Mouse (Mus musculus) midbrain, embryonic 10.5 days (tissue): ENCODE data around the gene Ppme1. TPM values are rescaled to one million over a fixed set of nuclear protein-coding genes. Genes with fewer than 3 reads are reported as not detected.

Experiments
- DNase-seq: peaks from one replicate; pipeline ENCODE4 v3.0.0-alpha.2; 2017; ENCODE audit warnings: low spot score
- H3K27ac ChIP-seq: fragments of 300-500 bp; sonication (generic); replicated peaks from 2 replicates; pipeline ENCODE4 v1.5.1; 2016; ENCODE audit warnings: mild to moderate bottlenecking
- H3K27me3 ChIP-seq: fragments of 300-500 bp; sonication (generic); 2 replicates; pipeline ENCODE4 v1.6.1; 2016; ENCODE audit warnings: low read depth, mild to moderate bottlenecking; ENCODE audit not compliant: poor library complexity, severe bottlenecking
- H3K36me3 ChIP-seq: fragments of 300-500 bp; sonication (generic); 2 replicates; pipeline ENCODE4 v1.6.1; 2016; ENCODE audit warnings: mild to moderate bottlenecking, moderate library complexity
- H3K4me1 ChIP-seq: fragments of 300-500 bp; sonication (generic); 2 replicates; pipeline ENCODE4 v1.6.1; 2016
- H3K4me3 ChIP-seq: fragments of 300-500 bp; sonication (generic); 2 replicates; pipeline ENCODE4 v1.5.1; 2016; ENCODE audit warnings: mild to moderate bottlenecking, moderate library complexity
- H3K9me3 ChIP-seq: fragments of 300-500 bp; sonication (generic); replicated peaks from 2 replicates; pipeline ENCODE4 v1.6.1; 2016; ENCODE audit warnings: mild to moderate bottlenecking
- WGBS: fragments of 180-500 bp; shearing (Covaris S2); methylation state at CpG from one replicate; pipeline ENCODE4 v1.1.7; 2016; 5-methylcytosine and 5-hydroxymethylcytosine counted together
- polyA plus RNA-seq: library from polyadenylated mRNA; unstranded; fragments of >200 nt; fragmentation: Nextera tagmentation; extraction: Ambion mirVana; gene quantifications from 2 replicates; pipeline ENCODE4 v1.2.1, GENCODE M21; 2016

Gene Ppme1
- polyA plus RNA-seq, 1 experiment from 2014 or later, result 96.9 TPM

DNA sequence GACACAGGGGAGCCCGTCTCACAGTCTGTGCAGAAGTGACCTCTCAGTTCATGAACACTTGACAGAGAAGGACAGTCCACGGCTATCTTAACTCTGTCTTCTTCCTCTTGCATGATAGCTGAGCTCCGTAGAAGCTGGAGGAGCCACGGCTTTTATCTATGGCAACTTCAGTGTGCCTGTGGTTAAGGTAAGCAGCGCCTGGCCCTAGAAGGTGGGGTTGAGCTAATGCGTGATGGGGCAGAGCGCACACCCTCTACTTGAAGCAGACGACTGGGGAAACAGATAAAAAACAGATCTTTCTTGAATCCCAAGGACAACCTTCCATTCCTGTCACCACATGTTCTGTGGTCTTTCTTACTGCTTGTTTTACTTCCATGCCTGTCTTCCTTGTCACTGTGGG lies 55.2 kb downstream of the Ppme1 start:
- H3K27ac ChIP-seq, result no peak overlapping the region
- H3K4me1 ChIP-seq, result no peaks in the 10 kb centered on the region
- H3K9me3 ChIP-seq, result no peaks in the 10 kb centered on the region
- H3K27me3 ChIP-seq, result no peaks in the 10 kb centered on the region
- no peaks in the 10 kb centered on the region for H3K36me3 ChIP-seq
- DNase-seq, result no peak
- no peak overlapping the region for H3K4me3 ChIP-seq
- 93% methylated on average over 8 of the region's 8 CpGs for WGBS

DNA sequence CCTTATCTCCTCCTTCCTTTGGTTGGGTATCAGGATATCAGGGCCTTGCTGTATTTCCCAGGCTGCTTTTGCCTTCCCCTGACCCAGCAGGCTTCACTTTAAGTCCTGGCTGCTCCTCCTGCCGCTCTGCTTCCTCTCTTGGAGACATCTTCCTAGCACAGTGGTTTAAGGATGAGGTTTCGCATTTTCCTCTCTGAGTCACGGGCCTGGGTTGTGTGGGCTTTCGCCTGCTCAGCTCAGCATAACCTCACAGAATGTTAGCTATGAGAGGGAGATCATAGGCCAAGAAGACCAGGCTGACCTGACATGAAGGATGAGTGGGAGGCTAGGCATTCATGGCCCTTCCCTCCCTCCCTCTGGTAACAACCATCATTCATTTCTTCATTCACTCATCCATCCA lies 59.4 kb downstream of the Ppme1 start:
- Histone ChIP-seq H3K27ac (no peak overlapping the region), H3K27me3 (no peaks in the 10 kb centered on the region), H3K9me3 (no peaks in the 10 kb centered on the region), H3K36me3 (no peaks in the 10 kb centered on the region), H3K4me3 (no peak overlapping the region), H3K4me1 (peaks cover 38% of the 10 kb centered on the region)
- DNase-seq, result no peak
- WGBS, result 91% methylated on average over 4 of the region's 4 CpGs

DNA sequence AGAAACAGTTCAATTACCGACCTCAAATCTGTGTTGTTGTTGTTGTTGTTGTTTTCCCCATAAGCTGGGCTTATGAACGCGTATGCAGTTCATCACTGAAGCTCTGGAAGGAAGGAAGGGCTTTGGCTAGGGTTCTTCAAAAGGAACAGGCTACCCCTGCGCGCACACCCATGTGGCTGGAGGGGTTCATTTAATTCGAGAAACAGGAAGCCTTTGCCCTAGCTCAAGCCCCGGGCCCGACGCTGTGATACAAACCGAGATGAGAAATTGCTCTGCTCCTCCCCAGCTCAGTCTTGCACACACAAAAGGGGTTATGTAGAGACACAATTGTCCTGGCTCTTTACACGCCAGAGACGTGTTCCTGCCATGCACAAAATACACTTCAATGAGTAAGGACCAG lies 61.8 kb downstream of the Ppme1 start:
- WGBS, result 86% methylated on average over 12 of the region's 12 CpGs
- H3K27ac ChIP-seq, result peak overlapping the region; percentile 42
- no peak for DNase-seq

DNA sequence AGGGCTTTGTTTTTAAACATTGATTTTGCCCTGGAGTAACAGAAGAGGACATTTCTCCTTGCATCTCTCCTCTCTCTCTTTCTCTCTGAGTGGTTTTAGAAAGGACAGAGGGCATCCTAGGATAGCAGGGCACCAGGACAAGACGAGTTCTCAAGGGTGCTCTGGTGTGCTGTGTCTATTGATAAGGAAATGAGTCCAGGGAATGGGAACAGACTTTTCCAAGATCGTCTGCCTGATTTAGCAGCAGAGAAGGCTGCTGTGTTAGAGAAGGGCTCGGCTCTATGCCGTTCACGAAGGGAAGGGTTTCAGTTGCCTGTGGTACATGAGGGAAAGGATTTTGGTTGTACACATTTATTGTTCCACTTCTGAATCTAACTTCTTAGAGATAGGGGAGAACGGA lies 62.4 kb downstream of the Ppme1 start:
- no peaks in the 10 kb centered on the region for H3K9me3 ChIP-seq
- 58% methylated on average over 6 of the region's 6 CpGs for WGBS
- no peak overlapping the region for H3K4me3 ChIP-seq
- H3K36me3 ChIP-seq, result no peaks in the 10 kb centered on the region
- DNase-seq, result no peak
- peak overlapping the region; percentile 42 for H3K27ac ChIP-seq
- peaks cover 44% of the 10 kb centered on the region for H3K4me1 ChIP-seq
- no peaks in the 10 kb centered on the region for H3K27me3 ChIP-seq

More for the DNA sequence above, 61.8 kb downstream of the Ppme1 start:
- Histone ChIP-seq H3K27me3 (no peaks in the 10 kb centered on the region), H3K36me3 (no peaks in the 10 kb centered on the region), H3K4me1 (peaks cover 44% of the 10 kb centered on the region), H3K4me3 (no peak overlapping the region), H3K9me3 (no peaks in the 10 kb centered on the region)

DNA sequence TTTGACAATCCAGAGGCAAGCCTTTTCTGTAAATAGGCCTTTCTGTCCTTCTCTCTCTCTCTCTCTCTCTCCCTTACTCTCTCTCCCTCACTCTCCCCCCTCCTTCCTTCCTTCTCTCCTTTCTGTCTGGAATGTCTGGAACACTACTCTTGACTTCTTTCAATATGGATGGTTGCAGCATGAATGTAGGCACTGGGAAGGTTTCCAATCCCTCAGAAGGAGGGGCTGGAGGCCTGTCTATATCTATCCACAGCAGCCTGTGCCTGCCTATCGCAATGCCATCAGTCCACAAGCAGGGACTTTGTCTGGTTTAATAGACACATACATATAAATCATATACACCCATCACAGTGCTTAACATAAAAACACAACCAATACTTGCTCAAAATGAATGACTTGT lies 62.9 kb downstream of the Ppme1 start:
- H3K27me3 ChIP-seq, result no peaks in the 10 kb centered on the region
- H3K27ac ChIP-seq, result peak overlapping the region; percentile 42
- no peak for DNase-seq
- H3K9me3 ChIP-seq, result no peaks in the 10 kb centered on the region
- H3K36me3 ChIP-seq, result no peaks in the 10 kb centered on the region
- WGBS, result 89% methylated on average over 1 of the region's 1 CpGs
- no peak overlapping the region for H3K4me3 ChIP-seq
- peaks cover 44% of the 10 kb centered on the region for H3K4me1 ChIP-seq

DNA sequence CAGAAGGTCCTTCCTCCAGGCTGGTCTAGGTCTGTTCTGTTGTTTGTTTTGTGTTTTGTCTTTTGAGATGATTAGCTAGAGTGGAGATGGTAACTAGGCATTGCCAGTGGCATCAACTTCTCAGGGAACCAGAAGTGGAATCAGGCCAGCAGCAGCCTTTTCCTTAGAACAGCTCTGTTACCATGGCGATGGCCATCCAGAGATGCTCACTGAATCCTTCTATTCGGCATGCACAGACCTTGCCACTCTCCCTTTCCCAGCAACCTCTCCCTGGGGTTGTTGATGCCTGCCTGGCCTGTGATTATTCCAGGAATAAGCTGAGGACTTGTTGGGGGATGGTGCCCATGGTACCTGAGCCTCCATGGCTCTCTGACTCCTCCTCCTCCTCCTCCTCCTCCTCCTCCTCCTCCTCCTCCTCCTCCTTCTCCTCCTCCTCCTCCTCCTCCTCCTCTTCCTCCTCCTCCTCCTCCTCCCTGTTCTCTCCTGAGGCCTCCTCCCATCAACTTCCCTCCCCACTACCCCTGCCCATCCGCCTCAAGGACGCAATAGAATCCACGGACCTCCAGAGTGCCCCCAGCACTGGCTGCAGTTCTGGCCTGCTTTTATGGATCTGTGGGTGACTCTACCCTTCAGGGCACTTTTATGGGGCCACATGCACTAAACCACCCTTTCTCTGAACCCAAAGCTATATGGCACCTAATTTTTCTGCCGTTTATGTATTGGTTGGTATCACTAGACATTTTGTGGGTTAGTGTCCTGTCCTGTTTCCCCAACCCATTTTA lies 64.0 kb downstream of the Ppme1 start:
- Histone ChIP-seq H3K9me3 (no peaks in the 10 kb centered on the region), H3K4me3 (no peak overlapping the region), H3K36me3 (no peaks in the 10 kb centered on the region), H3K27ac (peak overlapping the region; percentile 79), H3K4me1 (peaks cover 44% of the 10 kb centered on the region), H3K27me3 (no peaks in the 10 kb centered on the region)
- WGBS, result 69% methylated on average over 6 of the region's 6 CpGs
- peak; percentile 45 for DNase-seq

DNA sequence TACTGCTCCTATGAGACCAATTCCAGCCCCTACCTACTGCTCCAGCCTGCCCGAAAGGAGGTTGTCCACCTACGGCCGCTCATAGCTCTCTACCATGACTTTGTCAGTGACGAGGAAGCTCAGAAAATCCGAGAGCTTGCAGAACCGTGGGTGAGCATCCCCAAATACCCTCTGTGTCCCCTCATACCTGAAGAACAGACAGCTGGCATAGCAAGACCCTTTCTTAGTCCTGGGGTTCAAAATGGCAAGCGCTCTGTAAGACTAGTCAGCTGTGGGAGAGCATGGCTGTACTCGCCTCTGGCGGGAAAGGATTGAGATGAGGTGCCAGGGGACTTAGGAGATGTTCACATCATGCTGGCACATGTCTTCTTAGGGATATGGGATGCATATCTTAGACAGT lies 66.2 kb downstream of the Ppme1 start:
- Histone ChIP-seq H3K27me3 (no peaks in the 10 kb centered on the region), H3K36me3 (no peaks in the 10 kb centered on the region), H3K27ac (no peak overlapping the region), H3K9me3 (no peaks in the 10 kb centered on the region), H3K4me1 (peaks cover 43% of the 10 kb centered on the region), H3K4me3 (no peak overlapping the region)
- DNase-seq, result no peak
- WGBS, result 91% methylated on average over 9 of the region's 9 CpGs

DNA sequence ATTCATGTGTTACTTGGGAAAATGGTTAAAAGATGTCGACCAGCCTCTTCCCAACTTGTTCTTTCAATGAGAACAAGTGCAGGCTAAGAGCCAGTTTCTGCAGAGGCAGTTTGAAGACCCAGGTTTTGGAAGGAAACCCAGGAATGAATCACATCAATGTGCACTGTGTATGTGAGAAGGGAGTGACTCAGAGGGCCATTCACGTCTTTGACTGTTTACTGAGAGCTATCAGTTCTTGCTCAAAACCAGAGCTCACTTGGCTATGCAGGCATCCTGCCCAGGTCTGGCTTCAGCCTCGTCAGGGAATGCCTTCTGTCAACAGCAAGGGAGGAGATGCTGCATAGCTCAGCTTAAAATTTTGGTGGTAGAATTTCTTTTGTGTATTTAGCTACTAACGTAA lies 69.8 kb downstream of the Ppme1 start:
- Histone ChIP-seq H3K36me3 (no peaks in the 10 kb centered on the region), H3K4me1 (peaks cover 18% of the 10 kb centered on the region), H3K27ac (no peak overlapping the region), H3K27me3 (no peaks in the 10 kb centered on the region), H3K9me3 (no peaks in the 10 kb centered on the region), H3K4me3 (no peak overlapping the region)
- WGBS, result 83% methylated on average over 4 of the region's 4 CpGs
- DNase-seq, result no peak

DNA sequence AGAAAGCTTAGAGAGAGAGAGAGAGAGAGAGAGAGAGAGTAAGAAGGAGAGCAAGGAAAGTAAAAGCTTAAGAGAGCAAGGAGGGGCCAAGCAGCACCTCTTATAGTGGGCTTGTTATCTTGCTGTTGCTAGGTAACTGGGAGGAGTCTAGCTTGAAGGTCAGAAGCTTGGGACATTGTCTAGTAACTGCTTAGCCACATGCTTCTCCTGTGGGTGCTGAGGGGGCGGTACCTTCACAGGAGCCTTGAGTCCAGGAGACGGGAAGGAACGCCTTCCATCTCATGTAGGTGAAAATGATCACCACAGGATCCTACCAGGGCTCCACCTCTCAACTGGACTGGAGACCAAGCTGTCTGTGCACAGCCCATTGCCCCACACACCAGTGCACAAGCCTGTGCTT lies 70.7 kb downstream of the Ppme1 start:
- 72% methylated on average over 3 of the region's 3 CpGs for WGBS
- Histone ChIP-seq H3K27me3 (no peaks in the 10 kb centered on the region), H3K36me3 (no peaks in the 10 kb centered on the region), H3K9me3 (no peaks in the 10 kb centered on the region), H3K27ac (no peak overlapping the region), H3K4me1 (peaks cover 16% of the 10 kb centered on the region), H3K4me3 (no peak overlapping the region)
- DNase-seq, result no peak

DNA sequence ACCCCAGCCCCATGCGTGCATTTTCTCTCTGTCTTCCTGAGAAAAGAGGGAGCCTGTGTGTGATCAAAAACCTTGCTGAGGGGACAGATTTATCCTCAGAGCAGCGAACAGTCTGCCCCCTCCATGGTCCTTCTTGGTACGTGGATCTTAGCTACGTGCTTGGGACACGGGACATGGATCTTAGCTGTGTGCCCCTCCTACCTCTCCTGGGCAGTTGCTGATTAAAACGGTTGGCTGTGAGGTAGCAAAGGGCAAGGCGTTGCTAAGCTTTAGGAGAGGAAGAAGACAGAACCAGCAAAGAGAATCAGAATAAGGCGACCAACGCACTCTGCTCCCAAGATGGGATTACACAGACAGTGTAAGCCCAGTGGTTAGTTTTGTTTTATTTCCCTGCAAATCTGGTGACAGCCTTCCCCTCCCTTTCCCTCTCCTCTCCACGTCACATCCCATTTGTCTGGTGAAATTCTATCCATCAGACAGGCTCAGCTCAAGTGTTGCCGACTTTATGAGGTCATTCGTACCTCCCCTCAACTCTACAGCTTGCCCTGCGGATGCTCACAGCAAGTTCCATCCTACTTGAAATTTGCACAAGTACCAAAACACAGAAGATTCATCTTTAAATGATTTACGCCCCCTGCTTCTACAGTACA lies 73.1 kb downstream of the Ppme1 start:
- no peak for DNase-seq
- Histone ChIP-seq H3K36me3 (no peaks in the 10 kb centered on the region), H3K4me3 (no peak overlapping the region), H3K27ac (no peak overlapping the region), H3K9me3 (no peaks in the 10 kb centered on the region), H3K27me3 (no peaks in the 10 kb centered on the region), H3K4me1 (peaks cover 16% of the 10 kb centered on the region)
- WGBS, result 74% methylated on average over 14 of the region's 14 CpGs

DNA sequence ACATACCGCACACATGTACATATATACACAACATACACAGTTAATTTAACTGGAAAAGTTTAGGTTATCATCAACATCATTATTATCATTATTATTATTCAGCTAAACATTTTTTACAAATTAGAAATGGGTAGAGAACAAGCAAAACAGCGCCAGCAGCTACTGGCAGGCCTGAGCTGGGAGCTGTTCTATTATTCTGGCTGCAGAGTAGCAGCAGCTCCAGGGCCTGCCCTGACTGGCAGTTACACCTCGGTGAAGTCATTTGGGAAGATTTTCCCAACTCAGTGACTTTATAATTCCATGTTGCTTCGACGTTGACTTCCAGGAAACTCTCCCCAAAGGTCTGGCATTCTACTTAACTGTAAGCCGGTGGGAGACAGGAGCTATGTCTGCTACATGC lies 75.4 kb downstream of the Ppme1 start:
- Histone ChIP-seq H3K4me1 (peaks cover 16% of the 10 kb centered on the region), H3K27me3 (no peaks in the 10 kb centered on the region), H3K36me3 (no peaks in the 10 kb centered on the region), H3K27ac (no peak overlapping the region), H3K4me3 (no peak overlapping the region), H3K9me3 (no peaks in the 10 kb centered on the region)
- WGBS, result 87% methylated on average over 6 of the region's 6 CpGs
- DNase-seq, result no peak

DNA sequence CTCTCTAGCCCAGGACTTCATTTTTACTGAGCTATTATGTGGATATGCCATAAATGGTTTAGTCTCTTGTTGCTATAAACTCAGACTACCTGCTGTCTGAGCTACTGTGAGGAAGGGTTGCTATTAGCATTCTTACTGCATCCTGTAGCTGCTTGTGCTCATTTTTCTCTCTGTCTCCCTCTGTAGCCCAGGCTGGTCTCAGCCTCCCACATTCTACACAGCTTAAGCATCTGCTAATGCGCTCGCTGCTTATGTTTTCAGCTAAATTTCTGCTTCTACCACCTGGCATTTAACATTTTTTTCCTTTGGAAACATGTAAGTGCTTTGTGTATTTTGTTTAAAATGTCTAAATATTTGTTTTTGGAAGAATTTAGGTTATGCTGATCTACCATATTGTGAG lies 76.4 kb downstream of the Ppme1 start:
- DNase-seq, result peak; percentile 5
- H3K27me3 ChIP-seq, result no peaks in the 10 kb centered on the region
- no peak overlapping the region for H3K4me3 ChIP-seq
- no peaks in the 10 kb centered on the region for H3K9me3 ChIP-seq
- no peaks in the 10 kb centered on the region for H3K36me3 ChIP-seq
- peaks cover 10% of the 10 kb centered on the region for H3K4me1 ChIP-seq
- WGBS, result 88% methylated on average over 2 of the region's 2 CpGs
- no peak overlapping the region for H3K27ac ChIP-seq

DNA sequence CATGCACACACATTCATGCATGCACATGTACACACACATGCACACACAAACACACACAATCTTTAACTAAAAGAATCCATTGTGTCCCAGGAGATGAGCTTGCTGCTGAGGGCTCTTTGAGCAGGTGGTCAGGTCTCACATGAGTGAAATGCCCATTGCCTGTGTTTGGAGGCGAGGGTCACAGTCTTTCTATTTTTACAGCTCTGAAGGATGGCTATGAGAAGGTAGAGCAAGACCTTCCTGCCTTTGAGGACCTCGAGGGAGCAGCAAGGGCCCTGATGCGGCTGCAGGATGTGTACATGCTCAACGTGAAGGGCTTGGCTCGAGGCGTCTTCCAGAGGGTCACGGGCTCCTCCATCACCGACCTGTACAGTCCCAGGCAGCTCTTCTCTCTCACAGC lies 78.6 kb downstream of the Ppme1 start:
- peak; percentile 10 for DNase-seq
- H3K27ac ChIP-seq, result no peak overlapping the region
- no peaks in the 10 kb centered on the region for H3K9me3 ChIP-seq
- no peaks in the 10 kb centered on the region for H3K27me3 ChIP-seq
- peaks cover 7% of the 10 kb centered on the region for H3K4me1 ChIP-seq
- H3K4me3 ChIP-seq, result no peak overlapping the region
- no peaks in the 10 kb centered on the region for H3K36me3 ChIP-seq
- WGBS, result 90% methylated on average over 8 of the region's 8 CpGs
